15 mouse cellular contexts compared by ENCODE assay signal in genomic region chr1:34107076-34107475, GRCm38 (mm10).
A peak's percentile ranks its signal among the peaks of the same experiment; 100 is the strongest.
DNase-seq lines count a peak whose midpoint lies in the region; ATAC-seq and TF ChIP-seq lines count a peak whose summit lies in the region.
"Had no signal": no experiment of that assay in that cellular context is flagged by ENCODE, and none has a peak within 500 bp of the region (broad histone marks: within the 10 kb centered on the region; RNA-seq: fewer than 3 reads in every experiment).

No protein-coding gene starts in this region.

- no peak for DNase-seq in heart, adult 2 months
- DNase-seq in limb, embryonic 14.5 days (ENCODE audit: low spot score), result no peak
- no peak for DNase-seq in limb, embryonic 10.5 days (ENCODE audit: low spot score)
- DNase-seq in WW6 (ENCODE audit: low read depth, low spot score), result peak; percentile 26
- no peak for DNase-seq in midbrain, embryonic 14.5 days
- DNase-seq in lung, postnatal 36 days, result no peak
- DNase-seq: cerebellum, adult 9-11 months; liver; lung, adult 18-20 months; thymus, postnatal 14 days had no signal

- H3K9me3 ChIP-seq in heart, embryonic 12.5 days (replicated peaks), result peaks cover 6% of the 10 kb centered on the region; the same call in 1 of the 2 replicates
- H3K9me3 ChIP-seq in limb, embryonic 14.5 days (ENCODE audit: control insufficient read depth, low read length), result no peaks in the 10 kb centered on the region
- no peaks in the 10 kb centered on the region for H3K9me3 ChIP-seq in limb, embryonic 10.5 days (replicated peaks)
- no peaks in the 10 kb centered on the region for H3K9me3 ChIP-seq in midbrain, embryonic 14.5 days (ENCODE audit: control insufficient read depth, low read length)
- no peaks in the 10 kb centered on the region for H3K9me3 ChIP-seq in hindbrain, embryonic 13.5 days

- H3K79me2 ChIP-seq in heart, adult 2 months (replicated peaks; ENCODE audit: control insufficient read depth, insufficient read depth, low read length), result peaks cover 5% of the 10 kb centered on the region

- TF ChIP-seq CTCF in heart, adult 2 months (IDR thresholded peaks at IDR 0.05), result no peak

- ATAC-seq in heart, embryonic 12.5 days (ENCODE audit: insufficient number of reproducible peaks, low FRiP score), result no peak
- ATAC-seq in limb, embryonic 14.5 days (ENCODE audit: low FRiP score, low read depth), result no peak
- ATAC-seq in midbrain, embryonic 14.5 days (ENCODE audit: low FRiP score, low TSS enrichment), result no peak
- no peak for ATAC-seq in hindbrain, embryonic 13.5 days (ENCODE audit: low FRiP score)

- no peak for TF ChIP-seq EP300 in heart, adult 2 months (IDR thresholded peaks at IDR 0.05; ENCODE audit: insufficient read depth, low read depth, low read length)

- intact Hi-C loops in heart, adult 2 months (cut with DNase I), result no loop called here

- 29% methylated on average over 8 of the region's 8 CpGs for WGBS in heart, embryonic 12.5 days
- 87% methylated on average over 8 of the region's 8 CpGs for WGBS in heart, adult 2 months
- 40% methylated on average over 8 of the region's 8 CpGs for WGBS in limb, embryonic 14.5 days
- 29% methylated on average over 8 of the region's 8 CpGs for WGBS in limb, embryonic 10.5 days
- 27% methylated on average over 8 of the region's 8 CpGs for WGBS in midbrain, embryonic 14.5 days
- WGBS in hindbrain, embryonic 13.5 days, result 39% methylated on average over 8 of the region's 8 CpGs

- H3K27ac ChIP-seq in heart, embryonic 12.5 days (ENCODE audit: poor library complexity, severe bottlenecking), result peak overlapping the region; percentile 82
- H3K27ac ChIP-seq in heart, adult 2 months, result no peak overlapping the region
- H3K27ac ChIP-seq in limb, embryonic 14.5 days (replicated peaks; ENCODE audit: low read depth, low read length), result no peak overlapping the region
- no peak overlapping the region for H3K27ac ChIP-seq in limb, embryonic 10.5 days
- H3K27ac ChIP-seq in midbrain, embryonic 14.5 days (replicated peaks; ENCODE audit: low read depth, low read length), result 0 out of 2 replicates have a peak overlapping the region, but pooled peaks have one; percentile 26
- no peak overlapping the region for H3K27ac ChIP-seq in hindbrain, embryonic 13.5 days
- H3K27ac ChIP-seq: left cerebral cortex, adult 2 months; macrophage; stomach, postnatal 0 days had no signal

- no peak for TF ChIP-seq POLR2A in heart, adult 2 months (IDR thresholded peaks at IDR 0.05; ENCODE audit: insufficient read depth, low read depth, low read length)
- no peak for TF ChIP-seq POLR2A in limb, embryonic 14.5 days (IDR thresholded peaks at IDR 0.05; ENCODE audit: borderline replicate concordance, extremely low read depth, insufficient read depth, insufficient read length)

- peak overlapping the region; percentile 27; the same call in 1 of the 2 replicates for H3K9ac ChIP-seq in heart, embryonic 12.5 days
- no peak overlapping the region for H3K9ac ChIP-seq in heart, adult 2 months (ENCODE audit: low read depth, low read length)
- no peak overlapping the region for H3K9ac ChIP-seq in limb, embryonic 14.5 days (ENCODE audit: low read depth, low read length, severe bottlenecking)
- no peak overlapping the region for H3K9ac ChIP-seq in midbrain, embryonic 14.5 days (replicated peaks; ENCODE audit: low read length)
- H3K9ac ChIP-seq in hindbrain, embryonic 13.5 days, result no peak overlapping the region; the same call in 1 of the 2 replicates

- peak overlapping the region; percentile 51 for H3K4me2 ChIP-seq in heart, embryonic 12.5 days
- H3K4me2 ChIP-seq in limb, embryonic 14.5 days (replicated peaks; ENCODE audit: low read depth, low read length, severe bottlenecking), result peak overlapping the region; percentile 16; the same call in 1 of the 2 replicates
- H3K4me2 ChIP-seq in midbrain, embryonic 14.5 days (ENCODE audit: low read length), result peak overlapping the region; percentile 21; the same call in 1 of the 2 replicates
- no peak overlapping the region for H3K4me2 ChIP-seq in hindbrain, embryonic 13.5 days

- H3K27me3 ChIP-seq in heart, embryonic 12.5 days (replicated peaks), result no peaks in the 10 kb centered on the region
- H3K27me3 ChIP-seq in heart, adult 2 months (ENCODE audit: control insufficient read depth, insufficient read depth, low read length), result no peaks in the 10 kb centered on the region
- no peaks in the 10 kb centered on the region for H3K27me3 ChIP-seq in limb, embryonic 14.5 days (ENCODE audit: control insufficient read depth, insufficient read depth, low read length)
- H3K27me3 ChIP-seq in limb, embryonic 10.5 days (ENCODE audit: low read depth, poor library complexity, severe bottlenecking), result no peaks in the 10 kb centered on the region
- no peaks in the 10 kb centered on the region for H3K27me3 ChIP-seq in midbrain, embryonic 14.5 days (ENCODE audit: control insufficient read depth, insufficient read depth, low read length)
- H3K27me3 ChIP-seq in hindbrain, embryonic 13.5 days, result no peaks in the 10 kb centered on the region

- peaks cover 60% of the 10 kb centered on the region for H3K4me1 ChIP-seq in heart, embryonic 12.5 days (replicated peaks)
- peaks cover 23% of the 10 kb centered on the region for H3K4me1 ChIP-seq in heart, adult 2 months (ENCODE audit: control insufficient read depth, insufficient read depth, low read length)
- H3K4me1 ChIP-seq in limb, embryonic 14.5 days (ENCODE audit: control insufficient read depth, insufficient read depth, low read length), result peaks cover 10% of the 10 kb centered on the region; the same call in 1 of the 2 replicates
- H3K4me1 ChIP-seq in limb, embryonic 10.5 days, result peaks cover 34% of the 10 kb centered on the region
- peaks cover 14% of the 10 kb centered on the region; the same call in 1 of the 2 replicates for H3K4me1 ChIP-seq in midbrain, embryonic 14.5 days (ENCODE audit: control insufficient read depth, insufficient read depth, low read length)
- peaks cover 32% of the 10 kb centered on the region for H3K4me1 ChIP-seq in hindbrain, embryonic 13.5 days (replicated peaks)

- H3K36me3 ChIP-seq in heart, embryonic 12.5 days, result no peaks in the 10 kb centered on the region
- peaks cover 13% of the 10 kb centered on the region for H3K36me3 ChIP-seq in heart, adult 2 months (ENCODE audit: control insufficient read depth, insufficient read depth, low read length)
- no peaks in the 10 kb centered on the region for H3K36me3 ChIP-seq in limb, embryonic 14.5 days (ENCODE audit: control insufficient read depth, insufficient read depth, low read length)
- no peaks in the 10 kb centered on the region; the same call in 1 of the 2 replicates for H3K36me3 ChIP-seq in limb, embryonic 10.5 days
- H3K36me3 ChIP-seq in midbrain, embryonic 14.5 days (ENCODE audit: control insufficient read depth, insufficient read depth, low read length), result no peaks in the 10 kb centered on the region
- H3K36me3 ChIP-seq in hindbrain, embryonic 13.5 days, result no peaks in the 10 kb centered on the region

- no peak overlapping the region for H3K4me3 ChIP-seq in heart, embryonic 12.5 days
- H3K4me3 ChIP-seq in heart, adult 2 months, result no peak overlapping the region
- H3K4me3 ChIP-seq in limb, embryonic 14.5 days (replicated peaks; ENCODE audit: low read length), result no peak overlapping the region
- no peak overlapping the region for H3K4me3 ChIP-seq in limb, embryonic 10.5 days
- H3K4me3 ChIP-seq in midbrain, embryonic 14.5 days (replicated peaks; ENCODE audit: low read depth, low read length), result no peak overlapping the region
- H3K4me3 ChIP-seq in hindbrain, embryonic 13.5 days, result no peak overlapping the region
- H3K4me3 ChIP-seq: left cerebral cortex, adult 2 months had no signal

Comparison
In these comparisons a context has a peak if more than half of its experiments do, and no peak if none do; other contexts are left out.
1. H3K27ac ChIP-seq: peak in heart, embryonic 12.5 days (single experiment) and midbrain, embryonic 14.5 days (single experiment); none in heart, adult 2 months (single experiment), limb, embryonic 14.5 days (single experiment), limb, embryonic 10.5 days (single experiment) and hindbrain, embryonic 13.5 days (single experiment).